Mouse (Mus musculus) ovary, adult 18-20 months (tissue): ENCODE data around the gene Gm20431.

Source experiments
- DNase-seq: peaks from one replicate; pipeline ENCODE4 v3.0.0; 2022; ENCODE audit warnings: low spot score, mixed read lengths

The Gm20431 gene

DNA sequence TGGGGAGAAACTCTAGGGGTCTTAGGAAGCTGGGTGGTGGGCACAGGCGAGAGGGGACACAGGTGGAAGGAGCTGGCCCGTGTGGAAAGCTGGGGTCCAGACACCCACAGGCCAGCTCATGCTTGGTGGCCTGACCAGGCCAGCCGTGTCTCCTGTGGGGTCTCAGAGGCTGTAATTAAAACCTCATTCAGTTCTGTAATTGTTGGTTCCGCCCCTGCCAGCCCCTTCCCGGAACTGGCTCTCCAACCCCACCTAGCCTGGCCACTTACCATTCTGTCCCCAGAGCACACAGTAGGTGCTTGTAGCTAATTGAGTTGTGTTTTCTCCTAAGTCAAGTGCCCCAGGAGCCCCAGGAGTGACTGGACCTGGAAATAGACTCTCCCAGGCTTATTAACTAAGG lies 62.1 kb downstream of the Gm20431 start:
- no peak for DNase-seq

DNA sequence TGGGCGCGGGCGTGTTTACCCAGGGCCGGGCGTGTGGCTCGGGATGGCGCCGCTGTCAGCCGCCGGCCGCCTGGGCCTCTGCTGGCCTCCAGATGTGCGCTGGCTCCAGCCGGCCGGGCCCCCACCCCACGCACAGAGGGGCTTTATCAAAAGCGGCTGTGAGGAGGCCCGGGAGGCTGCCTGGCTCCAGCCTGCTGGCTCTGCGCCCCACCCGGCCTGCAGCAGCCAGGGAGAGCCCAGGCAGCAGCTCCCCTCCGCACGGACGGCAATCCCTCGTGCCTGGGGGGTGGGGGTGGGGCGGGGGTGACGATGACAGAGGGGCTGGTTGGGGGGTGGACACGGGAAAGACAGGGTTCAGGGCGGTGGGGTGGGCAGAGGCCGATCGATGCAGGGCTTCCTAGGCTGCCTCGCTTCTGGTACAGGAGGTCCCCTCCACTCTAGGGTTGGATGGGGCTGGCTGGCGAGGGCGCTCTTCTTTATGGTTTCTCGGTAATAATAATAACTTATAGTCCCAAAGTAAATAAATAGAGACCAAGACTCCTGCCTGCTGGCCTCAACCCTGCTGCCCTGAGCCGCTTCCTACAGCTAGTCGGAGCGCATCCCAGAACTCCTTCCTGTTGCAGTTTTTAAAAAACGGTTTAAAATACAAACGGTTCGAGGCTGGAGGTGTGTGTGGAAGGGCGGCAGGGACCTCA lies 63.7 kb downstream of the Gm20431 start:
- DNase-seq = peak; percentile 67

DNA sequence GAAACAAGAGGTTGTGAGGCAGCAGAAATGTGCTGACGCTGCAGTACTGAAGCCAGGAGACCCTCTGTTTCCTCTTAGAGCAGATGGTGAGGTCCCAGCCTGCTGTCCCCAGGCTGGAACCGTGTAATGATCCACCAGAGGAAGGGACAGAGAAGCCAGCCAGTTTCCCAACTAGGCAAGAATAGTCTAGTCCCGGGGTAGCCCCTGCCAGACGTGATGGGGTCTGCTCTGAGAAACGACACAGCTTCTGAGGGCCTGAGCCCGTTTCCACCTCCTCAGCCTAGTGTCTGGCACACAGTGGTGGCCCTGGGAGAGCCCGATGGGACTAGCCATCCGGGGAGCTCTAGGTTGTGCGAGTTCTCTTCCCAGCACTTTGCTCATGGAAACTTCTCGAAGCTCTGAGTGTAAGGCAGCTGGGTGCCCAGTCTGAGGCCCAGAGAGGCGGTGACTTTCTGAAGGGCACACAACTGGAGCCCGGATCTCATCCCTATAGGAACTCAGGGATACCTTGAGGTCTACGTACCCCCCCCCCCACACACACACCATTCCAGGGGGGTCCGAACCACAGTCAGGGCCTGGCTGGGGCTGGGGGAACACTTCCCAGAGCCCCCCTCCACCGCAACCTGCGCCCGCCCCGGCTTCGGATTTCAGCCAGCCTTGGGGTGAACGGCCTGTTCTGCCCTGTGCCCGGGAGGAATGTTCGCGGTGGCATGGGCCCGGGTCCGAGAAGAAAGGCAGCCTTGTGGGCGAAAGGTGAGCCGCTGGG lies 64.4 kb downstream of the Gm20431 start:
- no peak for DNase-seq

DNA sequence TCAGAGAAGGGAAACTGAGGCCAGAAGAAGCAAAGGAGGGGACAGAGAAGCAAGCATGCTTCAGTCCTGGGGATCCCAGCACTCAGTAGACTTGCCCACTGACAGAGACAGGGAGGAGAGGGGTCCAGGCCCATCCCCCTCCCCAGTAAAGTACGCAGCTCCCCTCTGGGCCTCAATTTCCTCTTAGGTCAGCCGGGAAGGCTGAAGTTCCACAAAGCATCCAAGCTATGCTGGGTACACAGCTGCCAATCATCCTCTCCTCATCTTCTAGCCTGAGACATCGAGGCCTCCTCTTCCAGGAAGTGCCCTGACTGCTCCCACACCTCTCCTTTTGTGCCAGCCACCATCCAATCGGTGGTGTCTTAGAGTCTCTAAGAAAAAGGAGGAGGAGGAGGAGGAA lies 65.0 kb downstream of the Gm20431 start:
- no peak for DNase-seq

DNA sequence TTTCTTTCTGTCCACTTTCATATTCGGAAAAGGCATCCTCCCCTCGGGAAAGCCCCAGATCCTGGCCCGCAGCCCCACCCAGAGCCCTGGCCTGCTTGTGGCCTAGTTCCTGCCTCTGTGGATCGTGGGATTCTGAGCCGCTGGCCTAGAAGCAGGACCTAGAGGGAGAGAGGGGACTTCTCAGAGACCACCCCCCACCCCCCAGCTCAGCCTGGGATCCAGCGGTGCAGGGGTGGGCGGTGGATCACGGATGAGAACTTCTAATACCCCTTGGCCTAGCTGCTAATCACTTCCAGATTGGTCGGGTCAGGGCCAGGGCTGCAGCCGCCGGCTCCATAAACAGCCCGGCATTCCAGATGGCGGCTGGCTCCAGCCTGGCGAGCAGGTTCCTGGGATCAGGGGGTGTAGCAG lies 65.5 kb downstream of the Gm20431 start:
- peak; percentile 40 for DNase-seq

DNA sequence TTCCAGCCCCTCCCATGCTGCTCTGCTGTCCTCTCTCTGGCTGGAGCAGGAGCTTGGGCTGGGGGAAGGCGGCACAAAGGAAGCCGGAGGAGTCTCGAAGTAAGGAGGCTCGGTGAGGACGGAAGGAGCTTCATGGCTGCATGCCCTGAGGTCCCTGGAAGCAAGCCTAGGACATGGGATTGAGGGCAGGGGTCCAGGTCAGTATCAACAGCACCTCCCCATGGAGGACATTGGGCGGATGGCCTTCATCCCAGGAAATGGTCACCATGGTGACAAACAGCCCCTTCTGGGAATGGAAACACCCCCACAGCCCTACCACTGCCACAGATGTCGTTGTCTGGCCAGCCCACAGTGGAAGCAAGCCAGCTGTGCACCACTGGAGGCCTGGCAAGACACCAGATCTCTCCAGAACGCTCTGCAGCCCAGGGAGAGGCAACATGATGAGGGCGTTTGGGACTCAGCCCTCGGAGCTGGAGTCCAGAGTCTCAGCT lies 66.8 kb downstream of the Gm20431 start:
- DNase-seq = peak; percentile 92

DNA sequence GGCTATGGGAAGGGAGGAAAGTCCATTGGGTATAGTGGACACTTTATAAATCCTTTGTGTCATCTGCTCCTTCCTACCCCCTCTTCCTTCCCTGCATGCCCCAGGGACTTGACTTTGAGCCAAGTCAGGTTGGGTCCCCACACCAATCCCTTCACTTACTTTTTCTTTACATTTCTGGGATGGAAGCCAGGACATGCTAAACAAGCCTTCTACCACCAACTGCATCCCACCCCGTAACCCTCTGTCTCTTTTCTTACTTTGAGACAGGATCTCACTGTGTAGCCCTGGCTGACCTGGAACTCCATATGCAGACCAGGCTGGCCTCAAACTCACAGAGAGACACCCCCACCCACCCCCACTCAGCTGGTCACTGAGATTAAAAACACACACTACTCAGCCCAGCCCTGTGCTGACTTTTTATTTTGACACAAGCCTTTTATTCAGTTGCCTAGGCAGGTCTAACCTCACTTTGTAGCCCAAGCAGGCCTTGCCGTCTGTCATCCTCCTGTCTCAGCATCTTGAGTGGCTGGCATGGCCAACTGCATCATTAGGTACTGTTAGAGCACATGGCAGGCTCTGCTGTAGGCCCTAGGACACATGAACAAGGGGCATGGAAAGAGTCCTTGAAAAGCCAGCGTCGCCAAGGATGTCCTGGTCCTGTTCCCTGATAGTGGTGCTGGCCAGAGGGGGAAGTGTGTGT lies 67.6 kb downstream of the Gm20431 start:
- no peak for DNase-seq

DNA sequence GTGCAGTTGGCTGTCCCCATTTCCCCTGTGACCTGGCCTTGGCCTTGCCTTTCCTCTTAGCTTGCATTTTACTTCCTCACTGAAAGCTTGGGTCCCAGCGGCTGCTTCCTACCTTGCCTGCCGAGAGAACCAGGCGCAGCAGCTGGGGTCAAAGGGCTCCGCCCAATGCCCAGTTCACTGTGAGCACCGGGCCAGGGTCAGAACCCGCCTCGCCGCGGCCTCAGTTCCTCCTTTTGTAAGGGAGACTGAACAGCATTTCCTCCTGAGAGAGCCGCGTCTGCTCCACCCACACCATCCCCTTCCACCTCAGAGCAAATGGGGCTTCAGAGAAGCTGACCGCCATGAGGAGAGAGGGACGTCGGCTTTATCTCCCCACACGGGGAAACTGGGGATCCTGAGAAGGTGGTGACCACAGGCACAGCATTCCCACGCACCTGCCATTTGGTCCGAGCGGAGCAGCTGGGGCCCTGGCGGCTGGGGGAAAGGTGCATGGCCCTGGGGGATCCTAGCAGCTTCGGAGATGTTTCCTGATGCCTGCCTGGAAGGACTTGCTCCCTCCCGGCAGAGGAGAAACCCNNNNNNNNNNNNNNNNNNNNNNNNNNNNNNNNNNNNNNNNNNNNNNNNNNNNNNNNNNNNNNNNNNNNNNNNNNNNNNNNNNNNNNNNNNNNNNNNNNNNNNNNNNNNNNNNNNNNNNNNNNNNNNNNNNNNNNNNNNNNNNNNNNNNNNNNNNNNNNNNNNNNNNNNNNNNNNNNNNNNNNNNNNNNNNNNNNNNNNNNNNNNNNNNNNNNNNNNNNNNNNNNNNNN lies 72.3 kb downstream of the Gm20431 start:
- no peak for DNase-seq

DNA sequence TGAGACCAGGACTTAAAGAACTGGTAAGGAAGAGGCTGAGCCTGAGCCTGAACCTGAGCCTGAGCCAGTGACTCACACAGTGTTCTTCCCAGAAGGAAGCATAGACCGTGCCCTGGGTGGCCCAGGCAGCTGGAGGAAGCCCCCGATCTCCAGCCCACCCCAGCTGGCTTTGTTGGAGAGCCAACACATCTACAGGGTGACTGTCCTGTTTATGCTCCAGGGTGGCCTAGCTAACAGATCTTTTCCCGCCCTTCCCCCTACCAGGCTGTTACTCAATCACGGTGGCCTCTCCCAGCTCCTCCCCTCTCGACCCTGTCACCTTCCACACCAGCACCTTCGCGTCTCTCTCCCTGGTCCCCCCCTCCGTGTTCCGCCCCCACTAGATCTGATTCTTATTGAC lies 74.3 kb downstream of the Gm20431 start:
- no peak for DNase-seq

DNA sequence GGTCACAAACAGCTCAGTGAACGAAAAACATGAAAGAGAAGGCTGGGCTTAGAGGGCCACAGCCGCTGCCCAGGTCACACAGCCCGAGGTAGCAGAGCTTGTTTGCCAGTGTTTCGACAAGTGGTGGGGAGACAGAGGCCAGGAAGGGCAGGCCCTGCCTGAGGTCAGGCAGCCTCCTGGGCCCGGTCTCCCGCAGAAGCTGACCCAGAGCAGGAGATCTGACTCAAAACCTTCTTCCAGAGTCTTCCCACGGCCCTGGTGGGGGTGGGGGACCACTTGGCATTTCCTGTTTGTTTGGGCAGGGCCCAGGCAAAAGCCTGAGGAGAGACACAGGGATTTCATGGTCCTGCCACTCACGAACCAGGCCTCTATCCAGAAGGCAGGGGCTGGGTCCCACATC lies 75.3 kb downstream of the Gm20431 start:
- no peak for DNase-seq

DNA sequence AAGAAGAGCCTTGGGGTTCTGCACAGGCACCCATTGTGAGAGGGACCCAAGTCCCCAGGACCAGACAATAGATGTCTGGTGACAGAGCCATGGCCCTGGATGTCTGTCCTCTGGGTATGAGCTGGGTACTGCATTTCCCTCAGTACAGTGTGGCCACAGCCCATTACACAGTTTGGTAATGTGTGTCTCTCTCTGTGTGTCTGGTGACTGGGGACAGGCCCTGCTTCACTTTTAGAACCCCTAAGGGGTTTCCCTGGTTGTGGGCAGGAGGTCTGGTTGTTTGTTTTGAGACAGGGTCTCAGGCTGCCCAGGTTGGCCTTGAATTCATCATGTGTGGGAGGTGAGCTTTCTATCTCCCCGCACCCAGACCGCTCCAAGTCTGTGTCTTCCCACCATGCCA lies 76.0 kb downstream of the Gm20431 start:
- no peak for DNase-seq

DNA sequence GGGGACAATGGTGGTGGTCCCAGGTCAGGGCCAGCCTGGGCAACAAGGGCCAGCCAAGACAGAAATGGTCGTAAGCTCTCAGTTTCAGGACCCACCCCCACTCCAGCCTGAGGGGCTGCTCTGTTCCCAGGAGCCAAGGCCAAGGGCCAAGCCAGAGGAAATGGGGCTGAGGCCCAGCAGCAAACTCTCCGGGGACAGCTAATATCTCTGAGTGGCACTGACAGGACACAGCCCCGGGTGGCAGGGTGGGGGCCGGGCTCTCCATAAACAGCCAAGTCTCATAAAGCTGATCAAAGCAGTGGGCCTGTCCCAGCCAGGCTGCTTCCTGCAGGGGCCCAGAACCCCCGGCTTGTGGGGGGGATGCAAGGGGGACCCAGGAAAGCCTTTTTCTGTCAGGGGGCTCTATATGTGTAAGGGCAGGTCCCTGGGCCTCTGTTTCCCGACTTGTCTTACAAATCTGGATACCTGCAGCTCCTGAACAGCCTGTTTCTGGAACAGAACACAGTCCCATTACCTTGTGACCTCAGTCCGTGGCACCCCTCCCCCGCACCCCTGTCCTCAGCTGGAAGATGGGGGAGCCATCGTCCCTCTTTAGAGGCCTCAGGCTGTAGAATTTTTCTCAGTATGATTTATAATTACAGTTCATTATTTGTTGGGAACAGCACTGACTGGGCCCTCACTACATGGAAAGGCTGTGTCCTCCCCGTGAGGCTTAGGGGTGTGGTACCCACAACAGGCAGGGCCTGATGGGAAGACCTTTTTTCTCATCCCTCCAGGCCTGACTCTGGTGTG lies 77.9 kb downstream of the Gm20431 start:
- no peak for DNase-seq

DNA sequence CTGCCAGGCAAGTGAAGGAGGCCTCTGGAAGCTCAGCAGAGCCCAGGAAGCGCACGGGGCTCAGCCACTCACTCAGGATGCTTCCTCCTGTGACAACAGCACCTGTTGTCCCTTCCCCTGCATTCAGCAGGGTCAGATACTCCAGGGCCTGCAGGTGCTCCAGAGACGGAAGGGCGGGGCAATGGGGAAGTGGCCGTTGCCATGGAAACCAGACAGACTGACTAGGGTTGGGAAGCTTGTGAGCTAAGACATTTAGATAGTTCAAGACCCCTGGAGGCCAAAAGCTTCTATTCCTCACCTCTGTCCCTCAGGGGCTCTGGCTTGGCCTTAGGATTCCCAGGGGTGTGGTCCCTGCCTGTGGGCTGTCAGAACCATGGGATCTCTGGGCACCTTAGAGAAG lies 82.8 kb downstream of the Gm20431 start:
- no peak for DNase-seq

DNA sequence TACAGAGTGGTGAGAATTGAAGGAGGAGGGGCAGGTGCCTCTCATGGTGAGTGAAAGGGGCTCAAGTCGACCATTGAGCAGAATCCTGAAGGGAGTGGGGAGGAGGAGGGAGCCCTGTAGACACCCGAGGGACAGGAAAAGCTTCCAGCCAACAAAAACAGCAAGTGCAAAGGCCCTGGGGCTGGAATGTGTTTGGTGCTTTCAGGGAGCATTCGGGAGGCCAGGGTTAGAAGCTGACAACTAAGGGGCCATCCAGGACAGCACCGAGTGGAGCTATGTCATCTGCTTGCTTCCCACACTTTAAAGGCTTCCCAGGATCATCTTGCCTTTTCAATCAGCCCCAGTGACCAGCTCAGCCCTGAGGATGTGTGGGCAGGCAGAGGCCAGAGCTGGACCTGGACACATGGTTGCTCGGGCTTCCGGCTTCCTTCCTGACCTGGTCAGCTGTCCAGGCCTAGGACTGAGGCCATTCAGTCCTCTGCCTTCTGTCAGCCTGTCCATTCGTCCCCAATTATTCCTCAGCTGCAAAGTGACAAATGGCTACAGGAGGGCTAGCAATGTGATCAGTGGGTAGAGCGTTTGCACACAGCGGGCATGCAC lies 84.0 kb downstream of the Gm20431 start:
- DNase-seq = no peak

DNA sequence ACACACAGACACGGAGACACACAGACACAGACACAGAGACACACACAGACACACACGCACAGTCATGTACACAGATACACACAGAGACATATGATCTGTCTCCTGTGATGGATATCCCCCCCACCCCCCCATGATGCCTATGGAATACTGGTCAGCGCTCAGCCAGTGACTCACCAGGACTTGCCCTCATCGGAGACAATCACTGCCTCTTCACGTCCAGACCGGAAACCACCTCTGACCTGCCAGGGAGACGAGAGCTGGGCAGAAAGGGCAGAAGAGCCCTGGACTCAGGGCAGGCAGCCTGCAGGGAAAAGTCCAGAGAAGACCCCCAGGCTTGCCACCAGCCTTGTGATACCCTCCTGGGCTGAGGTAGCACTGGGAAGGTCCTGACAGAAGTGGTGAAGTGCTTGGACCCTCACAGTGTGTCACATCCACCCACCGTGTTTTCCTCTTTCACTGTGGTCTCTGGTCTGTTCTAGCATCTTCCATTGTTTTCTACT lies 85.1 kb downstream of the Gm20431 start:
- DNase-seq = no peak

DNA sequence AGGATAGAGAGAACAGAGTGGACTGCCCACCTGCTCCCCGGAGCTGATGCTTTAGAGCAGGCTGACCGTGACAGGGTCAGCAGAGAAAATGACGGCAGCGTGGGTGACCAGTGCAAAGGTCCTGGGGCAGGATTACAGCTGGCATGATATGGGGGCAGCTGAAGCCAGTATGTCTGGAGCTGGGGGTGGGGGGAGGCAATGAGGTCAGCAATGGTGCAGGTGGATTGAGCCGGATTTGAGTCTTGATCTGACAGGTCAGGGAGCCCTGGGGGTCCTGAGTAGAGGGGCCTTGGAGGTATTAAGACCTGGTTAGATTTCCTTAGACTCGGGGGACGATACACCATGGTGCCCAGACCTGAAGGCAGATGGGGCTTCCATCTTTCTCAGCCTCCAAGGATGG lies 85.7 kb downstream of the Gm20431 start:
- no peak for DNase-seq

DNA sequence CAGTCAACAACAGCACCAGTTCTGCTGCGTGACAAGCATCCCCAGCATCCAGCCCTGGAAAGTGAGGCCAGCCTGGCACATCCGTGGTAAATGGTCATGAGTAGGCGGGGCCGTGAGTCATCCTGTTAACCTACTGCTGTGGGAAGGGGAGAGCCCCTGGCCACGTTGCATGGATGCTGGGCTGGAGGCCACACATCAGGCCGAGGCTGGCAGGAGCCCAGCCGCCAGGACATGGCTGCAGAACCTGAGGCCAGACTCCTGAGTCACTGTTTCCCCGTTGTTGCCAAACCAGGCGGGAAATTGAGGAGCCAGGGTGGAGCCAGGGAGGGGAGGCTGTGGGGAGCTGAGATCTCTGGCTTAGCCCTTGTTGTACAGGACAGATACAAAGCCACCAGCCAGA lies 86.5 kb downstream of the Gm20431 start:
- peak; percentile 53 for DNase-seq

DNA sequence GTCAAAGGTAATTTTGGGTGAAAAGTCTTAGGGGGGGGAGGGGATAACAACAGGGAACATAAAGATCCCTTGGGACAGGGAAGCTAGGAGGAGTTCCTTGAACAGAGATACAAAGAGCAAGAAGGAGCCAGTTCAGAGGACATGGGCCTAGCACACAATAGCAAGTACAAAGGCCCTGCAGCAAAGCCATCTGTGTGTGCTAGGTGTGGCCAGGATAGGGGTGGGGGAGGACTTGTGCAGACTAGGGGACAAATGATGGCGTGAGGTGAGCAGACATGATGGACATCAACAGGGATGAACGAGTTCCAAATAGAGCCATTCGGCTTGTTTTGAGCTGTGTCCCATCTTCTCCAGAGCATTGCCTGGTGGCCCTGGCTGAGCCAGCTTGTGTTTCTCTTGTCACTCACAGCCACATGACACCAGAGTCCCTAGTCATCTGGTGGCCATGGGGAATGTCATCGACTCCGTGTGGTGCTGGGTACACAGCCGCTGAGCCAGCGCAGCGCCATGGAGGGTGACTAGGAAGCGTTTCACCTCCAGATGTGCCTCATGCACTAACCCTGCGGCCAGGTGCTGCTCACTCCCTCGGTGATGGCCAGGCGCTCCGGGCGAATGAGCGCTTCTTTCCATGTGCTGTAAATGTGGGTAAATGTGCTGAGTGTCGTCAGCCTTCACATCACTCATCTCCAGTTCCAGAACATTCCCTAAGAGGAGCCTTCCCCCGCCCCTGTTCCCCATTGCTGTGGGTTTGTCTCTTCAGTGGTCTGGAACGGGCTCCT lies 89.7 kb downstream of the Gm20431 start:
- DNase-seq = no peak

DNA sequence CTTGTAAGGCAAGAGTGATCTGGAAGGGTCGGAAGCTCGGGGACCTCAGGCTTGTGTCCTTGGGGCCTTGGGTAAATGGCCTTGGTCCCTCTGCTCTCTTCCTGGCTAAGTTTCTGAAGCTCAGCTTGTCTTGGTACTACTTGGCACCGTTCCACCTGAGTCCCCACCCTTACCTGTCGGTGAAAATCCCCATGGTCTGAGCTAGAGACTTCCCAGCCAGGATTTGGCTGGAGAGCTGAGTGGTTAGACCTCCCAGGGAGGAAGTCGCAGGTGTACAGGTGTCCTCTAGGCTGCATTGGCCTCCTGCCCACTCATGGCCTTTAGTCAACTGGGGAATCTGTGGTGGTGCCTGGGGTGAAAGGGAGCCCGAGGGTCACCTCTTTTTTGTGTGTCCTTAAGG lies 90.5 kb downstream of the Gm20431 start:
- no peak for DNase-seq
